Mouse (Mus musculus): ENCODE results near the gene Cacna1c. TPM values are rescaled to one million over a fixed set of nuclear protein-coding genes. Genes with fewer than 3 reads are reported as not detected.
"Not testable (repeated sequence)": the region's sequence is repeated elsewhere in the genome, so short reads cannot be mapped to it uniquely, and the experiment has no call there.

Cacna1c gene
- polyA plus RNA-seq, 1 experiment from 2014 or later, result 2.1 TPM

GRCm38 (mm10) chr6:118608906-118609305, 587.3 kb downstream of the Cacna1c start:
- in situ Hi-C loops (cut with MboI; ENCODE audit: low pct_unique_long_range_greater_than_20kb), result no loop called here
- ATAC-seq (no peak), DNase-seq (ENCODE audit: low read depth, low spot score) (no peak)
- POLR2A ChIA-PET, result no interaction called here
- no peaks in the 10 kb centered on the region for H3K27me3 ChIP-seq
- no peak for TF ChIP-seq CTCF (IDR thresholded peaks at IDR 0.05)
- CTCF ChIA-PET, result interaction anchor here (0.8 kb wide), 1 partner anchor 11 kb away, joined by 3 read pairs; no protein-coding TSS in a partner anchor

GRCm38 (mm10) chr6:118605974-118606373, 590.2 kb downstream of the Cacna1c start:
- POLR2A ChIA-PET, result no interaction called here
- no peaks in the 10 kb centered on the region for H3K27me3 ChIP-seq
- CTCF ChIA-PET, result no interaction called here
- no peak for TF ChIP-seq CTCF (IDR thresholded peaks at IDR 0.05)
- no peak for DNase-seq (ENCODE audit: low read depth, low spot score)
- in situ Hi-C loops (cut with MboI; ENCODE audit: low pct_unique_long_range_greater_than_20kb), result no loop called here
- ATAC-seq, result no peak

GRCm38 (mm10) chr6:118603825-118604224, 592.4 kb downstream of the Cacna1c start:
- no peak for TF ChIP-seq CTCF (IDR thresholded peaks at IDR 0.05)
- CTCF ChIA-PET, result no interaction called here
- in situ Hi-C loops (cut with MboI; ENCODE audit: low pct_unique_long_range_greater_than_20kb), result no loop called here
- no peaks in the 10 kb centered on the region for H3K27me3 ChIP-seq
- DNase-seq (ENCODE audit: low read depth, low spot score) (no peak), ATAC-seq (no peak)
- POLR2A ChIA-PET, result interaction anchor here (0.6 kb wide), 1 partner anchor 55 kb away, joined by 3 read pairs; no protein-coding TSS in a partner anchor

GRCm38 (mm10) chr6:118595681-118596055, 600.5 kb downstream of the Cacna1c start:
- no peaks in the 10 kb centered on the region for H3K27me3 ChIP-seq
- CTCF ChIA-PET, result interaction anchor here (1.0 kb wide), 1 partner anchor 32 kb away, joined by 4 read pairs; no protein-coding TSS in a partner anchor
- no peak for ATAC-seq
- in situ Hi-C loops (cut with MboI; ENCODE audit: low pct_unique_long_range_greater_than_20kb), result no loop called here
- DNase-seq (ENCODE audit: low read depth, low spot score), result no peak
- no peak for TF ChIP-seq CTCF (IDR thresholded peaks at IDR 0.05)
- POLR2A ChIA-PET, result no interaction called here

GRCm38 (mm10) chr6:118594833-118595680, 601.2 kb downstream of the Cacna1c start:
- CTCF ChIA-PET, result interaction anchor here (0.8 to 1.0 kb wide), 2 partner anchors 20 to 31 kb away, joined by 3 to 4 read pairs; no protein-coding TSS in a partner anchor
- ATAC-seq (no peak), DNase-seq (ENCODE audit: low read depth, low spot score) (no peak)
- in situ Hi-C loops (cut with MboI; ENCODE audit: low pct_unique_long_range_greater_than_20kb), result no loop called here
- no peak for TF ChIP-seq CTCF (IDR thresholded peaks at IDR 0.05)
- POLR2A ChIA-PET, result no interaction called here
- H3K27me3 ChIP-seq, result no peaks in the 10 kb centered on the region

GRCm38 (mm10) chr6:118594070-118594469, 602.1 kb downstream of the Cacna1c start:
- ATAC-seq (no peak), DNase-seq (ENCODE audit: low read depth, low spot score) (no peak)
- POLR2A ChIA-PET, result no interaction called here
- no peak for TF ChIP-seq CTCF (IDR thresholded peaks at IDR 0.05)
- CTCF ChIA-PET, result no interaction called here
- H3K27me3 ChIP-seq, result no peaks in the 10 kb centered on the region
- in situ Hi-C loops (cut with MboI; ENCODE audit: low pct_unique_long_range_greater_than_20kb), result no loop called here

- ChIA-PET POLR2A (no interaction called here), CTCF (no interaction called here)
- DNase-seq (ENCODE audit: low read depth, low spot score) (no peak), ATAC-seq (no peak)
- no peaks in the 10 kb centered on the region for H3K27me3 ChIP-seq
- in situ Hi-C loops (cut with MboI; ENCODE audit: low pct_unique_long_range_greater_than_20kb), result no loop called here
- TF ChIP-seq CTCF (IDR thresholded peaks at IDR 0.05), result no peak
These were observed 602.7 kb downstream of the Cacna1c start for GRCm38 (mm10) chr6:118593377-118594061.

- CTCF ChIA-PET, result no interaction called here
- DNase-seq (ENCODE audit: low read depth, low spot score) (no peak), ATAC-seq (no peak)
- POLR2A ChIA-PET, result no interaction called here
- no peaks in the 10 kb centered on the region for H3K27me3 ChIP-seq
- TF ChIP-seq CTCF (IDR thresholded peaks at IDR 0.05), result no peak
- in situ Hi-C loops (cut with MboI; ENCODE audit: low pct_unique_long_range_greater_than_20kb), result no loop called here
These were observed 603.4 kb downstream of the Cacna1c start for GRCm38 (mm10) chr6:118592662-118593376.

GRCm38 (mm10) chr6:118578741-118579140, 617.5 kb downstream of the Cacna1c start:
- POLR2A ChIA-PET, result not testable (repeated sequence)

GRCm38 (mm10) chr6:118574351-118574750, 621.9 kb downstream of the Cacna1c start:
- TF ChIP-seq CTCF (IDR thresholded peaks at IDR 0.05), result no peak
- DNase-seq (ENCODE audit: low read depth, low spot score), result no peak
- H3K27me3 ChIP-seq, result no peaks in the 10 kb centered on the region
- POLR2A ChIA-PET, result no interaction called here
- CTCF ChIA-PET, result interaction anchor here (1.0 kb wide), 1 partner anchor 20 kb away, joined by 3 read pairs; no protein-coding TSS in a partner anchor
- ATAC-seq, result no peak
- in situ Hi-C loops (cut with MboI; ENCODE audit: low pct_unique_long_range_greater_than_20kb), result no loop called here

More at GRCm38 (mm10) chr6:118578741-118579140, 617.5 kb downstream of the Cacna1c start:
- H3K27me3 ChIP-seq, result peaks cover 29% of the 10 kb centered on the region
- DNase-seq (ENCODE audit: low read depth, low spot score); CTCF ChIA-PET; ATAC-seq; in situ Hi-C loops (cut with MboI; ENCODE audit: low pct_unique_long_range_greater_than_20kb): not testable (repeated sequence)

All from Patski (cell line).